Mouse (Mus musculus): ENCODE measurements around the gene Ccdc30.

GRCm38 (mm10) chr4:119453533-119453932 lies 38.2 kb upstream of the Ccdc30 start:
- TF ChIP-seq CTCF (IDR thresholded peaks at IDR 0.05; ENCODE audit: control insufficient read depth, insufficient read depth, low read length) (no peak), POLR2A (IDR thresholded peaks at IDR 0.05; ENCODE audit: borderline replicate concordance, control insufficient read depth, low read depth, low read length) (no peak)

Measured in bone marrow, adult 2 months (tissue).